ENCODE assay signal across 20 mouse cellular contexts in the genomic region with DNA sequence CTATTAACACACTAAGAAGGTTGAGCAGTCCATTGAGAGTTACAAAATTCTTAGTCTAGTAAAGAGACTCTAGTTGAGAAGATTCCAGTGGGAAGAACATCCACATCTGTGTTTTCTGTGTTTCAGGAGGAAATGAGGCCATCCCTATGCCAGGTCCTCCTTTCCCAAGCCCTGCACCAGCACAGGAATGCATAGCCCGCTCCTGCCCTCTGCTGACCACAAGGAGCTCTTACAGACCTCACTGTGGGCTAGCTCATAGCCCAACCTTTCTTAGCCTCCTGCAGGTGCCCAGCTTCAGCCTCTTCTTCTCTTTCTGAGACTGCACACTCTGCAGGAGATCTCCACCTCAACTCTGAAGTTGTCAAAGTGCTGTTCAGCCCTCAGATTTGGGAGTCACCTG. TPM values are rescaled to one million over a fixed set of nuclear protein-coding genes. Genes with fewer than 3 reads are reported as not detected.
DNase-seq lines count a peak whose midpoint lies in the region; ATAC-seq and TF ChIP-seq lines count a peak whose summit lies in the region.
"Not testable (repeated sequence)": the region's sequence is repeated elsewhere in the genome, so short reads cannot be mapped to it uniquely, and the experiment has no call there.
"Had no signal": no experiment of that assay in that cellular context is flagged by ENCODE, and none has a peak within 500 bp of the region (broad histone marks: within the 10 kb centered on the region; RNA-seq: fewer than 3 reads in every experiment).

No protein-coding gene starts in this region.

- peak; percentile 55; the same call in 1 of the 2 replicates for ATAC-seq in heart, postnatal 0 days (ENCODE audit: insufficient read depth, low read depth)
- ATAC-seq in kidney, embryonic 14.5 days (ENCODE audit: low FRiP score, low TSS enrichment), result peak; percentile 61; the same call in 1 of the 2 replicates
- not testable (repeated sequence) for ATAC-seq in liver, postnatal 0 days; midbrain, embryonic 14.5 days (ENCODE audit: low FRiP score, low TSS enrichment)

- not testable (repeated sequence) for H3K4me3 ChIP-seq in cerebellum, adult 2 months (replicated peaks; ENCODE audit: insufficient read depth, low read depth, low read length); embryonic facial prominence, embryonic 10.5 days; heart, postnatal 0 days (ENCODE audit: low read depth, low read length); kidney, embryonic 14.5 days (ENCODE audit: low read length); liver, postnatal 0 days (ENCODE audit: low read depth, low read length); midbrain, embryonic 14.5 days (replicated peaks; ENCODE audit: low read depth, low read length); testis, adult 2 months (ENCODE audit: control insufficient read depth, low read depth, low read length)

- H3K36me3 ChIP-seq in embryonic facial prominence, embryonic 10.5 days (replicated peaks); heart, postnatal 0 days (replicated peaks; ENCODE audit: control insufficient read depth, insufficient read depth, low read length); kidney, embryonic 14.5 days (ENCODE audit: control insufficient read depth, insufficient read depth, low read length); liver, postnatal 0 days (replicated peaks; ENCODE audit: insufficient read depth, low read length); midbrain, embryonic 14.5 days (ENCODE audit: control insufficient read depth, insufficient read depth, low read length); testis, adult 2 months (ENCODE audit: control insufficient read depth, insufficient read depth, low read length): not testable (repeated sequence)

- TF ChIP-seq EP300 in heart, postnatal 0 days (IDR thresholded peaks at IDR 0.05; ENCODE audit: low read depth); liver, postnatal 0 days (IDR thresholded peaks at IDR 0.05; ENCODE audit: low read depth): not testable (repeated sequence)

- not testable (repeated sequence) for H3K9ac ChIP-seq in heart, postnatal 0 days (replicated peaks; ENCODE audit: low read depth, low read length); kidney, embryonic 14.5 days (ENCODE audit: low read depth, low read length); liver, postnatal 0 days (replicated peaks); midbrain, embryonic 14.5 days (replicated peaks; ENCODE audit: low read length)

- not testable (repeated sequence) for H3K27ac ChIP-seq in cerebellum, adult 2 months (ENCODE audit: insufficient read depth, low read length); embryonic facial prominence, embryonic 10.5 days (replicated peaks); heart, postnatal 0 days (ENCODE audit: low read depth); kidney, embryonic 14.5 days (ENCODE audit: low read depth, low read length); liver, postnatal 0 days (ENCODE audit: low read depth); midbrain, embryonic 14.5 days (replicated peaks; ENCODE audit: low read depth, low read length); testis, adult 2 months (ENCODE audit: control insufficient read depth, insufficient read depth, low read depth, low read length)

- peak; percentile 1 for DNase-seq in R1 (ENCODE audit: low read depth, low spot score)
- DNase-seq in cerebellum, adult 2 months; heart, postnatal 0 days (ENCODE audit: low spot score); liver, postnatal 0 days: not testable (repeated sequence)
- peak; percentile 38 for DNase-seq in embryonic facial prominence, embryonic 10.5 days (ENCODE audit: low spot score)
- peak; percentile 40 for DNase-seq in midbrain, embryonic 14.5 days

- H3K4me1 ChIP-seq in cerebellum, adult 2 months (ENCODE audit: control insufficient read depth, insufficient read depth, low read length); embryonic facial prominence, embryonic 10.5 days; heart, postnatal 0 days (ENCODE audit: control insufficient read depth, insufficient read depth); kidney, embryonic 14.5 days (ENCODE audit: control insufficient read depth, insufficient read depth, low read length); liver, postnatal 0 days (ENCODE audit: insufficient read depth); midbrain, embryonic 14.5 days (ENCODE audit: control insufficient read depth, insufficient read depth, low read length); testis, adult 2 months (ENCODE audit: control insufficient read depth, insufficient read depth, low read length): not testable (repeated sequence)

- WGBS in cerebellum, adult 2 months, result 11% methylated on average over 1 of the region's 1 CpGs
- 0% methylated on average over 1 of the region's 1 CpGs for WGBS in embryonic facial prominence, embryonic 10.5 days
- 0% methylated on average over 1 of the region's 1 CpGs for WGBS in heart, postnatal 0 days
- WGBS in kidney, embryonic 14.5 days, result 5% methylated on average over 1 of the region's 1 CpGs
- 19% methylated on average over 1 of the region's 1 CpGs for WGBS in liver, postnatal 0 days (ENCODE audit: insufficient replicate concordance)
- WGBS in midbrain, embryonic 14.5 days, result 11% methylated on average over 1 of the region's 1 CpGs

- not testable (repeated sequence) for H3K27me3 ChIP-seq in cerebellum, adult 2 months (ENCODE audit: control insufficient read depth, insufficient read depth, low read length); embryonic facial prominence, embryonic 10.5 days (replicated peaks; ENCODE audit: low read depth, poor library complexity, severe bottlenecking); heart, postnatal 0 days (ENCODE audit: control insufficient read depth, insufficient read depth, low read length); kidney, embryonic 14.5 days (ENCODE audit: control insufficient read depth, insufficient read depth, low read length); liver, postnatal 0 days (ENCODE audit: insufficient read depth, low read length); midbrain, embryonic 14.5 days (ENCODE audit: control insufficient read depth, insufficient read depth, low read length); testis, adult 2 months (ENCODE audit: control insufficient read depth, insufficient read depth, low read length)

- H3K4me2 ChIP-seq in heart, postnatal 0 days (ENCODE audit: low read depth, low read length); kidney, embryonic 14.5 days (replicated peaks; ENCODE audit: low read depth, low read length); liver, postnatal 0 days (ENCODE audit: low read depth, low read length); midbrain, embryonic 14.5 days (ENCODE audit: low read length): not testable (repeated sequence)

- peak; percentile 43; the same call in 1 of the 2 replicates for TF ChIP-seq CTCF in cerebellum, adult 2 months (IDR thresholded peaks at IDR 0.05; ENCODE audit: borderline replicate concordance, insufficient read depth, low read depth, low read length)
- TF ChIP-seq CTCF in heart, postnatal 0 days (IDR thresholded peaks at IDR 0.05; ENCODE audit: low read depth), result peak; percentile 48
- peak; percentile 51 for TF ChIP-seq CTCF in liver, postnatal 0 days (IDR thresholded peaks at IDR 0.05; ENCODE audit: low read depth)
- TF ChIP-seq CTCF in testis, adult 2 months (IDR thresholded peaks at IDR 0.05; ENCODE audit: control insufficient read depth, insufficient read depth, insufficient replicate concordance, low read depth, low read length), result peak; percentile 43; the same call in 1 of the 2 replicates

- TF ChIP-seq POLR2A in cerebellum, adult 2 months (IDR thresholded peaks at IDR 0.05; ENCODE audit: borderline replicate concordance, insufficient read depth, low read length); testis, adult 2 months (IDR thresholded peaks at IDR 0.05; ENCODE audit: control insufficient read depth, low read depth, low read length): not testable (repeated sequence)

- H3K9me3 ChIP-seq in embryonic facial prominence, embryonic 10.5 days; heart, postnatal 0 days (replicated peaks; ENCODE audit: control insufficient read depth, low read length); kidney, embryonic 14.5 days (ENCODE audit: control insufficient read depth, low read length); liver, postnatal 0 days (ENCODE audit: low read length); midbrain, embryonic 14.5 days (ENCODE audit: control insufficient read depth, low read length): not testable (repeated sequence)

RNA-seq across cellular contexts. Expression of gene Ear6, which starts 10.1 kb away (rescaled TPM):
- not detected in 2 replicates for polyA plus RNA-seq in cerebellum, adult 2 months (2012; rRNA removed)
- polyA plus RNA-seq in embryonic facial prominence, embryonic 10.5 days (2016; fragmentation: Nextera tagmentation; extraction: Ambion mirVana), result not detected in 2 replicates
- total RNA-seq in heart, postnatal 0 days (2014; rRNA removed; ENCODE audit: low replicate concordance), result not detected in 2 replicates
- polyA plus RNA-seq in heart, postnatal 0 days (2015; fragmentation: Nextera tagmentation; extraction: Ambion mirVana), result not detected in 2 replicates
- polyA plus RNA-seq in kidney, embryonic 14.5 days (2014; fragmentation: Nextera tagmentation; extraction: Ambion mirVana), result not detected in 2 replicates
- 2.7 and 3.0 TPM in 2 replicates for polyA plus RNA-seq in liver, postnatal 0 days (2015; fragmentation: Nextera tagmentation; extraction: Ambion mirVana)
- not detected in 2 replicates for polyA plus RNA-seq in midbrain, embryonic 14.5 days (2014; fragmentation: Nextera tagmentation; extraction: Ambion mirVana)
- polyA plus RNA-seq in testis, adult 2 months (2012; rRNA removed), result 0.12 TPM in 1 of 2 replicates, not detected in the other
- total RNA-seq: gastrocnemius, adult 8-10 months; heart, postnatal 36 days had no signal
- polyA plus RNA-seq: embryonic facial prominence, embryonic 14.5 days; forebrain, embryonic 12.5 days; large intestine, adult 2 months; lung, embryonic 15.5 days; midbrain, embryonic 12.5 days; small intestine, adult 2 months had no signal

RNA-seq across cellular contexts. Expression of gene Mettl17, which starts 21.0 kb away (rescaled TPM):
- 52.5 and 55.4 TPM in 2 replicates for polyA plus RNA-seq in cerebellum, adult 2 months (2012; rRNA removed)
- 52.4 and 53.0 TPM in 2 replicates for polyA plus RNA-seq in embryonic facial prominence, embryonic 10.5 days (2016; fragmentation: Nextera tagmentation; extraction: Ambion mirVana)
- 21.6 and 57.0 TPM in 2 replicates for total RNA-seq in heart, postnatal 0 days (2014; rRNA removed; ENCODE audit: low replicate concordance)
- polyA plus RNA-seq in heart, postnatal 0 days (2015; fragmentation: Nextera tagmentation; extraction: Ambion mirVana), result 27.2 and 37.7 TPM in 2 replicates
- 42.3 and 56.6 TPM in 2 replicates for polyA plus RNA-seq in kidney, embryonic 14.5 days (2014; fragmentation: Nextera tagmentation; extraction: Ambion mirVana)
- 9.4 and 10.8 TPM in 2 replicates for polyA plus RNA-seq in liver, postnatal 0 days (2015; fragmentation: Nextera tagmentation; extraction: Ambion mirVana)
- polyA plus RNA-seq in midbrain, embryonic 14.5 days (2014; fragmentation: Nextera tagmentation; extraction: Ambion mirVana), result 85.2 and 85.6 TPM in 2 replicates
- polyA plus RNA-seq in testis, adult 2 months (2012; rRNA removed), result 14.4 and 15.8 TPM in 2 replicates

RNA-seq across cellular contexts. Expression of gene Slc39a2, which starts 29.1 kb away (rescaled TPM):
- 13.8 and 15.0 TPM in 2 replicates for polyA plus RNA-seq in cerebellum, adult 2 months (2012; rRNA removed)
- 0.60 and 0.62 TPM in 2 replicates for polyA plus RNA-seq in embryonic facial prominence, embryonic 10.5 days (2016; fragmentation: Nextera tagmentation; extraction: Ambion mirVana)
- not detected in 2 replicates for total RNA-seq in heart, postnatal 0 days (2014; rRNA removed; ENCODE audit: low replicate concordance)
- polyA plus RNA-seq in heart, postnatal 0 days (2015; fragmentation: Nextera tagmentation; extraction: Ambion mirVana), result 0.15 and 0.26 TPM in 2 replicates
- polyA plus RNA-seq in kidney, embryonic 14.5 days (2014; fragmentation: Nextera tagmentation; extraction: Ambion mirVana), result 0.18 and 0.33 TPM in 2 replicates
- polyA plus RNA-seq in liver, postnatal 0 days (2015; fragmentation: Nextera tagmentation; extraction: Ambion mirVana), result 0.06 and 0.07 TPM in 2 replicates
- 1.1 and 1.8 TPM in 2 replicates for polyA plus RNA-seq in midbrain, embryonic 14.5 days (2014; fragmentation: Nextera tagmentation; extraction: Ambion mirVana)
- polyA plus RNA-seq in testis, adult 2 months (2012; rRNA removed), result 0.14 and 0.30 TPM in 2 replicates

RNA-seq across cellular contexts. Expression of gene Ndrg2, which starts 50.4 kb away (rescaled TPM):
- 997 and 1,033 TPM in 2 replicates for polyA plus RNA-seq in cerebellum, adult 2 months (2012; rRNA removed)
- 15.4 and 16.6 TPM in 2 replicates for polyA plus RNA-seq in embryonic facial prominence, embryonic 10.5 days (2016; fragmentation: Nextera tagmentation; extraction: Ambion mirVana)
- 785 and 1,158 TPM in 2 replicates for total RNA-seq in heart, postnatal 0 days (2014; rRNA removed; ENCODE audit: low replicate concordance)
- polyA plus RNA-seq in heart, postnatal 0 days (2015; fragmentation: Nextera tagmentation; extraction: Ambion mirVana), result 581 and 591 TPM in 2 replicates
- 13.0 and 13.7 TPM in 2 replicates for polyA plus RNA-seq in kidney, embryonic 14.5 days (2014; fragmentation: Nextera tagmentation; extraction: Ambion mirVana)
- 346 and 352 TPM in 2 replicates for polyA plus RNA-seq in liver, postnatal 0 days (2015; fragmentation: Nextera tagmentation; extraction: Ambion mirVana)
- 98.7 and 128 TPM in 2 replicates for polyA plus RNA-seq in midbrain, embryonic 14.5 days (2014; fragmentation: Nextera tagmentation; extraction: Ambion mirVana)
- 27.3 and 31.6 TPM in 2 replicates for polyA plus RNA-seq in testis, adult 2 months (2012; rRNA removed)

RNA-seq across cellular contexts. Expression of gene Tppp2, which starts 54.6 kb away (rescaled TPM):
- polyA plus RNA-seq in cerebellum, adult 2 months (2012; rRNA removed), result not detected in 2 replicates
- polyA plus RNA-seq in embryonic facial prominence, embryonic 10.5 days (2016; fragmentation: Nextera tagmentation; extraction: Ambion mirVana), result not detected in 2 replicates
- not detected in 2 replicates for total RNA-seq in heart, postnatal 0 days (2014; rRNA removed; ENCODE audit: low replicate concordance)
- polyA plus RNA-seq in heart, postnatal 0 days (2015; fragmentation: Nextera tagmentation; extraction: Ambion mirVana), result not detected in 2 replicates
- not detected in 2 replicates for polyA plus RNA-seq in kidney, embryonic 14.5 days (2014; fragmentation: Nextera tagmentation; extraction: Ambion mirVana)
- polyA plus RNA-seq in liver, postnatal 0 days (2015; fragmentation: Nextera tagmentation; extraction: Ambion mirVana), result not detected in 2 replicates
- polyA plus RNA-seq in midbrain, embryonic 14.5 days (2014; fragmentation: Nextera tagmentation; extraction: Ambion mirVana), result not detected in 2 replicates
- polyA plus RNA-seq in testis, adult 2 months (2012; rRNA removed), result 153 and 181 TPM in 2 replicates
- total RNA-seq: adrenal gland, postnatal 4 days; heart, postnatal 36 days had no signal
- polyA plus RNA-seq: embryonic facial prominence, embryonic 14.5 days; forebrain, embryonic 12.5 days; intestine, embryonic 16.5 days; large intestine, adult 2 months; limb, embryonic 13.5 days; lung, embryonic 15.5 days; midbrain, embryonic 12.5 days; small intestine, adult 2 months; stomach, embryonic 15.5 days had no signal
